Mouse (Mus musculus) embryonic stem cell, embryonic (primary cell): ENCODE measurements around the gene Elfn1.

Experiments used
- CTCF ChIA-PET, 4 experiments: fragments of 300-600 bp in 2 of 4; fragments of 350-600 bp in 2 of 4; sonication (Branson Sonifier 250); formaldehyde crosslinking; loops; one replicate each; lab custom pipeline; 2022; ENCODE audit warnings: inconsistent platforms in 2 of 4; lab: Charles Lee
- POLR2A ChIA-PET, 4 experiments: fragments of 300-600 bp in 2 of 4; fragments of 350-600 bp in 2 of 4; sonication (Branson Sonifier 250); formaldehyde crosslinking; loops; one replicate each; lab custom pipeline; 2022; ENCODE audit warnings: antibody characterized with exemption in 4 of 4, inconsistent platforms in 1 of 4; lab: Charles Lee

Elfn1 gene

GRCm38 (mm10) chr5:140021755-140022154, 114.0 kb downstream of the Elfn1 start:
- CTCF ChIA-PET: no interaction called here
- POLR2A ChIA-PET: no interaction called here

GRCm38 (mm10) chr5:140022861-140023260, 115.1 kb downstream of the Elfn1 start:
- CTCF ChIA-PET: no interaction called here

GRCm38 (mm10) chr5:140023941-140024500, 116.3 kb downstream of the Elfn1 start:
- POLR2A ChIA-PET: interaction anchor here in 2 of 4 experiments (1.2 to 1.3 kb wide), 2 partner anchors 12 to 18 kb away, joined by 3 read pairs; no protein-coding TSS in a partner anchor
- CTCF ChIA-PET: interaction anchor here in 1 of 4 experiments (1.5 kb wide), 1 partner anchor 10 kb away, joined by 4 read pairs; no protein-coding TSS in a partner anchor

More at GRCm38 (mm10) chr5:140022861-140023260, 115.1 kb downstream of the Elfn1 start:
- POLR2A ChIA-PET: no interaction called here
